Mouse (Mus musculus): ENCODE measurements around the gene Mia2.

- TF ChIP-seq EP300 (IDR thresholded peaks at IDR 0.05; ENCODE audit: insufficient read depth, low read depth, low read length) (no peak), CTCF (IDR thresholded peaks at IDR 0.05; ENCODE audit: low read depth, low read length) (no peak), POLR2A (IDR thresholded peaks at IDR 0.05; ENCODE audit: insufficient read depth, low read length) (no peak)
Observed at GRCm38 (mm10) chr12:59228401-59228800, 132.8 kb downstream of the Mia2 start.

All from ES-Bruce4 (cell line).